Mouse (Mus musculus): ENCODE data around the gene Ntng2.

The Ntng2 gene

GRCm38 (mm10) chr2:29191216-29192215, 61.3 kb downstream of the Ntng2 start:
- no peak for DNase-seq (ENCODE audit: low read depth, low spot score)

DNA sequence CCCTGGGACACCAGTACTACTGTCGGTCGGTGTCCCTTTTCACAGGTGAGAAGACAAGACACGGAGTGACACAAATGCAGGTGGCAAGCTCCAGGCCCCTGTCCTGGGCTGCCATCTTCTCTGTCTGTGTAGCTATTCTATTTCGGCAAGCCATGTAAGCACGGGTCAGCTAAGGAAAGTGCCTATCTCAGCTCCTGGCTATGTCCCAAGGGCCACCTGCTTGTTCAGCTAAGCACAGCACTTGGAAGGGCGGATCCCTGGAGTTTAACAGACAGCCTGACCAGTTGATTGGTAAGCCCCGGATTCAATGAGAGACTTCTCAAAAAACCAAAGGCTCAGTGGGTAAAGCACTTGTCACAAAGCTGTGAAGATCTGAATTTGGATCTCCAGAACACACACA, 62.4 kb downstream of the Ntng2 start:
- DNase-seq (ENCODE audit: low read depth, low spot score), result no peak

- no peak for DNase-seq (ENCODE audit: low read depth, low spot score)
Observed at GRCm38 (mm10) chr2:29186209-29186608, 66.6 kb downstream of the Ntng2 start.

DNA sequence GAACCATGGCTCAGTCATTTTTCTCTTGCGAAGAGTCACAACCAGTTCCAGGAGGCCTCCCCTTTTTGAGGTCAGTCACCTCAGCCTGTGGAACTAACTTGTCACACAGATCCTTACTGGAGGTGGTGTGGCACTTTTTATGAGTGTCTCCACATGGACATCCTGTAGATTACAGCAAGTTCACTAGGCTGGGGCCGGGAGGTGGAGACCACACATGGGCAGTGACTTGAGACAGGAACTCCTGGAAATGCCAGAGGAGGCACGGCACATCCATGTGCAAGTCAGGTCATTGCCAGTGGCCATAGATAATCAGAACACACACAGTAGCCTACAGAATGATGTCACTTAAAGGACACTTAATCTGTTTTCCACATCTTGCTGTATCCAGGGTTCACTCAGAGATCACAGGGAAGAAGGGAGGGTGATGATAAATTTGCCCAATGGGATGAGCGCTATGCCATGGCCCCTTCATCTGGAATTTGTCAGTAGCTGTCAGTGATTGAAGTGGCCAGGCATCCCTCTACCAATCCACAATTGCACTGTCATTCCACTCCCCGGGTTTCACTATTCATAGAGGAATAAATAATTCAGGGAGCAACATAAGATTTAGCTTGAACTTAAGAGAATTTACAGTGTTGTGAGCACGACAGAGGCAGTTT, 69.4 kb downstream of the Ntng2 start:
- no peak for DNase-seq (ENCODE audit: low read depth, low spot score)

DNA sequence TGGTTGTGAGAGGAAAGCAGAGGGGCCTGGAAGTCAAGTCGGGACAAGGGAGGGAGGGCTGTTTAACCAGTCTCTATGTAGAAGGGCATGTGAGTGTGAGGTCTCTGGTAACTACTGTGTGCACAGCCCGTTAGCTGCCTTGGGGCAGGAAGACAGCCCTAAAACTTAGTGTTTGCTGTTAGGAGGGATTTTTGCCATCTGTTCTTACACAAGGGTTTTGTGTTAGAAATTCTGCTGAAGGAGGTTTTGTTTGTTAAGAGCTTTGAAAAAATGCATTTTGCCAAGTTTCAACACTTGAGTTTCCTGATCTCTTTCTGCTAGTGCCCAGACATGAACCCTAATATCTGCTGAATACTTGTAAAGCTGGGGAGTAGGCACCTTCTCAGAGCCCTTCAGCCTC, 71.7 kb downstream of the Ntng2 start:
- no peak for DNase-seq (ENCODE audit: low read depth, low spot score)

DNA sequence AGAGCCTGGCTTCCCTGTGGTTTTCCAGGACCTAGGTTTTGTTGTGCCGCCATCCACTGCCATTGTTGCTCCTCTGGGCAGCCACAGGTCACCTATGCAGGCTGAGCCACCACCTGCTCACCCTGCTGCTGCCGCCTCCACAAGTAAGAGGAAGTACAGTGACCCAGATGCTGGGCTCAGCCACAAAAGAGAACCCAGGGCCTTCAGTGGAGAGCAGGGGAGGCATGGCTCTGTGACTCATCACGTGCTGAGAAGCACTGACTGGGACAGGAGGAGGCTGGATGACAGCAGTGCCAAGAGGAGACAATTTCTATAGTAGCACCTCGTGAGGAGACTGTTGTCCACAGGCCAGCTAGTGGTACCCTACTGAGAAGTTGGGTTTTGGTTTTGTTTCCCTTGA, 73.0 kb downstream of the Ntng2 start:
- no peak for DNase-seq (ENCODE audit: low read depth, low spot score)

GRCm38 (mm10) chr2:29174887-29175286, 77.9 kb downstream of the Ntng2 start:
- peak; percentile 43 for DNase-seq (ENCODE audit: low read depth, low spot score)

- DNase-seq (ENCODE audit: low read depth, low spot score), result no peak
Observed at GRCm38 (mm10) chr2:29168067-29168466, 84.7 kb downstream of the Ntng2 start.

- DNase-seq (ENCODE audit: low read depth, low spot score), result peak; percentile 83
Observed at GRCm38 (mm10) chr2:29151941-29152340, 100.9 kb downstream of the Ntng2 start.
